In genomic region chr11:120239581-120239991, GRCm38 (mm10) we compare ENCODE assay signal across 8 mouse cellular contexts. TPM values are rescaled to one million over a fixed set of nuclear protein-coding genes. Genes with fewer than 3 reads are reported as not detected.
DNase-seq lines count a peak whose midpoint lies in the region; ATAC-seq and TF ChIP-seq lines count a peak whose summit lies in the region.

No protein-coding gene starts in this region.

- H3K4me1 ChIP-seq in heart, embryonic 12.5 days (replicated peaks): peaks cover 61% of the 10 kb centered on the region
- H3K4me1 ChIP-seq in hindbrain, embryonic 15.5 days (replicated peaks): peaks cover 68% of the 10 kb centered on the region

- no peaks in the 10 kb centered on the region for H3K36me3 ChIP-seq in heart, embryonic 12.5 days
- no peaks in the 10 kb centered on the region for H3K36me3 ChIP-seq in hindbrain, embryonic 15.5 days
- H3K36me3 ChIP-seq in myocyte (ENCODE audit: control insufficient read depth, insufficient read depth): no peaks in the 10 kb centered on the region

- 8% methylated on average over 11 of the region's 11 CpGs for WGBS in heart, embryonic 12.5 days
- 7% methylated on average over 11 of the region's 11 CpGs for WGBS in hindbrain, embryonic 15.5 days

- peak; percentile 52 for TF ChIP-seq POLR2A in myocyte (IDR thresholded peaks at IDR 0.05; ENCODE audit: insufficient read length, low read depth)

- intact Hi-C loops in heart, postnatal 36 days (cut with DNase I): loop anchor here (2.0 kb wide), 1 partner anchor 67 kb away; no protein-coding TSS in a partner anchor

- H3K4me2 ChIP-seq in heart, embryonic 12.5 days: peak overlapping the region; percentile 96
- H3K4me2 ChIP-seq in hindbrain, embryonic 15.5 days: peak overlapping the region; percentile 95
- peak overlapping the region; percentile 89 for H3K4me2 ChIP-seq in myocyte (ENCODE audit: low read depth)

- H3ac ChIP-seq in myocyte (ENCODE audit: control insufficient read depth, insufficient read length): no peak overlapping the region

- no peak for DNase-seq in heart, postnatal 36 days
- peak; percentile 67 for DNase-seq in embryo, embryonic 10.5 days (ENCODE audit: low spot score)
- DNase-seq in gastrocnemius, postnatal 4 days (ENCODE audit: low spot score in 2 of 2): no peak
- DNase-seq in urinary bladder, adult 2 months (ENCODE audit: low spot score): no peak

- H3K79me2 ChIP-seq in myocyte (ENCODE audit: control insufficient read depth, insufficient read depth): peaks cover 42% of the 10 kb centered on the region

- H3K9ac ChIP-seq in heart, embryonic 12.5 days: peak overlapping the region; percentile 72
- peak overlapping the region; percentile 98 for H3K9ac ChIP-seq in hindbrain, embryonic 15.5 days

- no peaks in the 10 kb centered on the region for H3K9me3 ChIP-seq in heart, embryonic 12.5 days (replicated peaks)
- H3K9me3 ChIP-seq in hindbrain, embryonic 15.5 days: no peaks in the 10 kb centered on the region

- peak overlapping the region; percentile 38 for H3K4me3 ChIP-seq in heart, embryonic 12.5 days
- peak overlapping the region; percentile 82 for H3K4me3 ChIP-seq in hindbrain, embryonic 15.5 days
- H3K4me3 ChIP-seq in myocyte: peak overlapping the region; percentile 84

- H3K27ac ChIP-seq in heart, embryonic 12.5 days (ENCODE audit: poor library complexity, severe bottlenecking): peak overlapping the region; percentile 92
- peak overlapping the region; percentile 99 for H3K27ac ChIP-seq in hindbrain, embryonic 15.5 days (replicated peaks)

- ATAC-seq in heart, embryonic 12.5 days (ENCODE audit: insufficient number of reproducible peaks, low FRiP score): no peak
- ATAC-seq in hindbrain, embryonic 15.5 days (ENCODE audit: low FRiP score, low read depth): no peak
- no peak for ATAC-seq in erythroblast, adult 5-6 weeks (replicated peaks; ENCODE audit: low FRiP score, poor library complexity, severe bottlenecking)

- no peaks in the 10 kb centered on the region for H3K27me3 ChIP-seq in heart, embryonic 12.5 days (replicated peaks)
- H3K27me3 ChIP-seq in hindbrain, embryonic 15.5 days: no peaks in the 10 kb centered on the region
- no peaks in the 10 kb centered on the region for H3K27me3 ChIP-seq in myocyte (ENCODE audit: control insufficient read depth, insufficient read depth, insufficient read length)

TF ChIP-seq in myocyte, 11 proteins besides CTCF, POLR2A, EP300 and RAD21:
- TF ChIP-seq CEBPB (IDR thresholded peaks at IDR 0.05; ENCODE audit: insufficient read depth, poor library complexity, severe bottlenecking) (no peak), TCF12 (IDR thresholded peaks at IDR 0.05; ENCODE audit: insufficient read depth, poor library complexity, severe bottlenecking) (no peak), REST (IDR thresholded peaks at IDR 0.05; ENCODE audit: insufficient read depth, insufficient read length) (no peak), SRF (IDR thresholded peaks at IDR 0.05; ENCODE audit: control insufficient read depth, insufficient read length, low read depth) (no peak), USF1 (IDR thresholded peaks at IDR 0.05; ENCODE audit: low read depth) (no peak), POLR2AphosphoS2 (IDR thresholded peaks at IDR 0.05; ENCODE audit: insufficient read length, low read depth) (no peak), MYOD1 (IDR thresholded peaks at IDR 0.05; ENCODE audit: control insufficient read depth in 1 of 3, insufficient read length in 2 of 3, low read depth in 2 of 3) (no peak), MAX (IDR thresholded peaks at IDR 0.05; ENCODE audit: low read depth) (no peak), MYOG (IDR thresholded peaks at IDR 0.05; ENCODE audit: control insufficient read depth in 1 of 3, insufficient read depth in 1 of 3, insufficient read length in 2 of 3, low read depth in 2 of 3) (no peak), E2F4 (IDR thresholded peaks at IDR 0.05; ENCODE audit: insufficient read depth) (no peak), TCF3 (IDR thresholded peaks at IDR 0.05; ENCODE audit: insufficient read length, low read depth) (no peak)
TF ChIP-seq in myocyte: peak in this region for 0.

RNA-seq across cellular contexts. Expression of gene Bahcc1, which starts 6.8 kb away (rescaled TPM):
- polyA plus RNA-seq in heart, embryonic 12.5 days (2016; fragmentation: Nextera tagmentation; extraction: Ambion mirVana): 6.5 and 7.6 TPM in 2 replicates
- 10 to 100 TPM in 1 of 2 experiments, 1 to 10 TPM in 1; 8.5 to 11.2 TPM for total RNA-seq in heart, postnatal 36 days (2021)
- 11.5 and 12.5 TPM in 2 replicates for polyA plus RNA-seq in hindbrain, embryonic 15.5 days (2015; fragmentation: Nextera tagmentation; extraction: Ambion mirVana)
- polyA plus RNA-seq in myocyte (2012; fragmentation: generic; extraction: Trizol): 6.3 TPM
- total RNA-seq in erythroblast, adult 5-6 weeks (2015; ENCODE audit: low replicate concordance): 2.1 and 3.3 TPM in 2 replicates
- 0.84 and 2.0 TPM in 2 replicates for total RNA-seq in erythroblast, adult 5-6 weeks (2017; ENCODE audit: low replicate concordance)
- total RNA-seq in gastrocnemius, postnatal 4 days (2021): 10 to 100 TPM; 13.6 to 15.1 TPM
- polyA plus RNA-seq in urinary bladder, adult 2 months (2012; rRNA removed): 4.3 and 8.2 TPM in 2 replicates
